Mouse (Mus musculus): Measurements from ENCODE around the gene Chst11.

Chst11 gene

GRCm38 (mm10) chr10:83151362-83151761 is 166.1 kb downstream of the Chst11 start:
- DNase-seq, result no peak

- no peak for DNase-seq
Observed at GRCm38 (mm10) chr10:83151896-83152685, 166.8 kb downstream of the Chst11 start.

GRCm38 (mm10) chr10:83152723-83153122 is 167.4 kb downstream of the Chst11 start:
- DNase-seq, result no peak

GRCm38 (mm10) chr10:83153374-83153773 is 168.1 kb downstream of the Chst11 start:
- DNase-seq, result no peak

GRCm38 (mm10) chr10:83153887-83154286 is 168.6 kb downstream of the Chst11 start:
- DNase-seq, result no peak

- DNase-seq, result no peak
Observed at GRCm38 (mm10) chr10:83157289-83157688, 172.0 kb downstream of the Chst11 start.

- DNase-seq, result no peak
Observed at GRCm38 (mm10) chr10:83158322-83158721, 173.0 kb downstream of the Chst11 start.

- DNase-seq, result no peak
Observed at GRCm38 (mm10) chr10:83159229-83159628, 173.9 kb downstream of the Chst11 start.

GRCm38 (mm10) chr10:83161656-83162365 is 176.5 kb downstream of the Chst11 start:
- peak; percentile 86 to 92 for DNase-seq

- DNase-seq, result no peak
Observed at GRCm38 (mm10) chr10:83163946-83164345, 178.6 kb downstream of the Chst11 start.

- DNase-seq, result no peak
Observed at GRCm38 (mm10) chr10:83164901-83165435, 179.7 kb downstream of the Chst11 start.

GRCm38 (mm10) chr10:83165521-83166243 is 180.4 kb downstream of the Chst11 start:
- DNase-seq, result no peak

- DNase-seq, result no peak
Observed at GRCm38 (mm10) chr10:83166272-83166671, 181.0 kb downstream of the Chst11 start.

- DNase-seq, result peak in 1 of 2 experiments; percentile 42
Observed at GRCm38 (mm10) chr10:83167492-83167891, 182.2 kb downstream of the Chst11 start.

- no peak for DNase-seq
Observed at GRCm38 (mm10) chr10:83168303-83169056, 183.2 kb downstream of the Chst11 start.

GRCm38 (mm10) chr10:83169554-83169953 is 184.3 kb downstream of the Chst11 start:
- no peak for DNase-seq

- no peak for DNase-seq
Observed at GRCm38 (mm10) chr10:83178151-83178550, 192.9 kb downstream of the Chst11 start.

GRCm38 (mm10) chr10:83178661-83179060 is 193.4 kb downstream of the Chst11 start:
- DNase-seq, result peak in 1 of 2 experiments; percentile 35

- DNase-seq, result peak; percentile 67 to 70
Observed at GRCm38 (mm10) chr10:83181831-83182572, 196.7 kb downstream of the Chst11 start.

- DNase-seq, result peak; percentile 84 to 92
Observed at GRCm38 (mm10) chr10:83182573-83182960, 197.3 kb downstream of the Chst11 start.

GRCm38 (mm10) chr10:83183634-83184479 is 198.6 kb downstream of the Chst11 start:
- DNase-seq, result no peak
